Mouse (Mus musculus): ENCODE measurements around the gene Fkbp8.

- TF ChIP-seq RAD21 (IDR thresholded peaks at IDR 0.05; ENCODE audit: low read depth, low read length) (no peak), ETS1 (conservative IDR thresholded peaks at IDR 0.05; ENCODE audit: low read depth, low read length) (no peak), CTCF (conservative IDR thresholded peaks at IDR 0.05 in 1 of 2, IDR thresholded peaks at IDR 0.05 in 1 of 2; ENCODE audit: low read depth in 2 of 2, low read length in 2 of 2) (no peak), USF1 (IDR thresholded peaks at IDR 0.05; ENCODE audit: low read depth, low read length) (no peak), USF2 (conservative IDR thresholded peaks at IDR 0.05; ENCODE audit: low read depth, low read length) (no peak), BHLHE40 (IDR thresholded peaks at IDR 0.05; ENCODE audit: low read depth, low read length) (no peak)
These were observed 43.5 kb downstream of the Fkbp8 start for GRCm38 (mm10) chr8:70570990-70571389.
